Mouse (Mus musculus) C2C12 (cell line): ENCODE results near the gene Il1r2.

ENCODE experiments used
- CTCF ChIP-seq: IDR thresholded peaks from one replicate; pipeline ENCODE4 v1.5.1; 2011; ENCODE audit not compliant: control insufficient read depth, insufficient read depth, insufficient read length
- MYOG ChIP-seq: IDR thresholded peaks from one replicate; pipeline ENCODE4 v1.6.1; 2011; ENCODE audit not compliant: control insufficient read depth, insufficient read length; ENCODE audit errors: extremely low read depth

DNA sequence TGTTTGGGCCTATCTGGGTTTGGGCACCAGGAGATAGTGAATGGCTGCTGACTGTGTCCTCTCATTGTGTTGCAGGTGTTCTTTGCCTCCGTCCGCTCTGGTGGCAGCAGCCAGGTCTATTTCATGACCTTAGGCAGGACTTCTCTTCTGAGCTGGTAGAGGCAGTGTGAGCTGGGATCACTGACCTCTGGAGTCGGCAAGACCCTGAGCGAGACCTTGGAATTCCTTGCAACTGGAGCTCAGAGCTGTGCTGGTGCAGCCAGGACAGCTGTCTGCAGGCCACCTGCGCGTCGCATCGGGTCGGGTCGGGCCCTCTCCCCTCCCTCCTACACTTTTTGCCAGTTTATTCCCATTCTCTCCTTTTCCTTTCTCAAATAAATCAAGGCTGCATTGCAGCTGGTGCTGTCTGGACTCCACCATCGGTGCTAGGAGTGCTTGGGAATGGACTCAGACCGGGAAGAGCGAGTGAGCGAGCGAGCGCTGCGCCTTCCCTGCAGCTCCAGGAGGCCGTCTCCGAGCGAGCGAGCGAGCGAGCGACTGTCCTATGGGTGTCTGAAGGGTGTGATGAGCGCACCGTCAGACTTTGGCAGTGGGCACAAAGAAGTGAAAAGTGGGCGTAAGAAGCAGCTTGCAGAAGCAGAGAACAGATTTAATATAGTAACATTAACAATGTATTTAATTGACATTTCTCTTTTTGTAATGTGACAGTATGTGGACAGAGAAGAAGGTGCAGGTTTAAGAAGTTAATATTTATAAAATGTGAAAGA lies 49.1 kb upstream of the Il1r2 start:
- no peak for TF ChIP-seq CTCF
- TF ChIP-seq MYOG: no peak
